Mouse (Mus musculus): ENCODE data around the gene Chst2. TPM values are rescaled to one million over a fixed set of nuclear protein-coding genes. Genes with fewer than 3 reads are reported as not detected.

The Chst2 gene
- polyA plus RNA-seq, 2 experiments: 0.21 to 0.36 TPM

- no peaks in the 10 kb centered on the region for H3K4me1 ChIP-seq (replicated peaks; ENCODE audit: control insufficient read depth in 2 of 2, insufficient read depth in 2 of 2, low read length in 1 of 2)
- no peaks in the 10 kb centered on the region for H3K36me3 ChIP-seq (replicated peaks; ENCODE audit: control insufficient read depth, insufficient read depth, low read depth)
- no peak overlapping the region for H3K9ac ChIP-seq (replicated peaks)
- no peak overlapping the region for H3K27ac ChIP-seq
- ATAC-seq (ENCODE audit: insufficient read depth) (no peak), DNase-seq (ENCODE audit: low read depth in 3 of 3, low spot score in 3 of 3) (no peak)
- 51% methylated on average over 4 of the region's 4 CpGs for WGBS (ENCODE audit: insufficient replicate concordance)
- H3K27me3 ChIP-seq (ENCODE audit: control insufficient read depth, insufficient read depth, low read length): no peaks in the 10 kb centered on the region
- H3K4me3 ChIP-seq (ENCODE audit: insufficient read depth in 1 of 2, low read depth in 2 of 2, low read length in 2 of 2): no peak overlapping the region
- TF ChIP-seq CTCF (IDR thresholded peaks at IDR 0.05; ENCODE audit: low read depth) (no peak), EP300 (IDR thresholded peaks at IDR 0.05; ENCODE audit: low read depth) (no peak)
- H3K4me2 ChIP-seq (ENCODE audit: low read depth): no peak overlapping the region
- no peaks in the 10 kb centered on the region for H3K9me3 ChIP-seq (ENCODE audit: control insufficient read depth, low read length)
Measured at GRCm38 (mm10) chr9:95436294-95436613, 29.7 kb upstream of the Chst2 start.

- H3K9me3 ChIP-seq (ENCODE audit: control insufficient read depth, low read length): no peaks in the 10 kb centered on the region
- no peaks in the 10 kb centered on the region for H3K27me3 ChIP-seq (ENCODE audit: control insufficient read depth, insufficient read depth, low read length)
- no peak overlapping the region for H3K4me2 ChIP-seq (ENCODE audit: low read depth)
- no peaks in the 10 kb centered on the region for H3K4me1 ChIP-seq (replicated peaks; ENCODE audit: control insufficient read depth in 2 of 2, insufficient read depth in 2 of 2, low read length in 1 of 2)
- H3K27ac ChIP-seq: no peak overlapping the region
- no peak overlapping the region for H3K4me3 ChIP-seq (ENCODE audit: insufficient read depth in 1 of 2, low read depth in 2 of 2, low read length in 2 of 2)
- TF ChIP-seq CTCF (IDR thresholded peaks at IDR 0.05; ENCODE audit: low read depth) (no peak), EP300 (IDR thresholded peaks at IDR 0.05; ENCODE audit: low read depth) (no peak)
- DNase-seq (ENCODE audit: low read depth in 3 of 3, low spot score in 3 of 3) (no peak), ATAC-seq (ENCODE audit: insufficient read depth) (no peak)
- 59% methylated on average over 20 of the region's 20 CpGs for WGBS (ENCODE audit: insufficient replicate concordance)
- no peak overlapping the region for H3K9ac ChIP-seq (replicated peaks)
- H3K36me3 ChIP-seq (replicated peaks; ENCODE audit: control insufficient read depth, insufficient read depth, low read depth): no peaks in the 10 kb centered on the region
Measured at GRCm38 (mm10) chr9:95435506-95436293, 29.2 kb upstream of the Chst2 start.

GRCm38 (mm10) chr9:95428277-95428676 lies 21.8 kb upstream of the Chst2 start:
- Histone ChIP-seq H3K4me2 (ENCODE audit: low read depth) (no peak overlapping the region), H3K4me3 (ENCODE audit: insufficient read depth in 1 of 2, low read depth in 2 of 2, low read length in 2 of 2) (no peak overlapping the region), H3K27me3 (ENCODE audit: control insufficient read depth, insufficient read depth, low read length) (no peaks in the 10 kb centered on the region), H3K36me3 (replicated peaks; ENCODE audit: control insufficient read depth, insufficient read depth, low read depth) (no peaks in the 10 kb centered on the region), H3K9ac (replicated peaks) (no peak overlapping the region), H3K4me1 (replicated peaks; ENCODE audit: control insufficient read depth in 2 of 2, insufficient read depth in 2 of 2, low read length in 1 of 2) (no peaks in the 10 kb centered on the region), H3K9me3 (ENCODE audit: control insufficient read depth, low read length) (no peaks in the 10 kb centered on the region), H3K27ac (no peak overlapping the region)
- DNase-seq (ENCODE audit: low read depth in 3 of 3, low spot score in 3 of 3): no peak
- TF ChIP-seq EP300 (IDR thresholded peaks at IDR 0.05; ENCODE audit: low read depth) (no peak), CTCF (IDR thresholded peaks at IDR 0.05; ENCODE audit: low read depth) (no peak)
- WGBS (ENCODE audit: insufficient replicate concordance): 69% methylated on average over 4 of the region's 4 CpGs
- ATAC-seq (ENCODE audit: insufficient read depth): no peak

- no peak overlapping the region for H3K9ac ChIP-seq (replicated peaks)
- DNase-seq (ENCODE audit: low read depth in 3 of 3, low spot score in 3 of 3) (no peak), ATAC-seq (ENCODE audit: insufficient read depth) (no peak)
- TF ChIP-seq CTCF (IDR thresholded peaks at IDR 0.05; ENCODE audit: low read depth) (peak; percentile 3; the same call in 1 of the 2 replicates), EP300 (IDR thresholded peaks at IDR 0.05; ENCODE audit: low read depth) (no peak)
- peaks cover 4% of the 10 kb centered on the region for H3K27me3 ChIP-seq (ENCODE audit: control insufficient read depth, insufficient read depth, low read length)
- no peaks in the 10 kb centered on the region for H3K36me3 ChIP-seq (replicated peaks; ENCODE audit: control insufficient read depth, insufficient read depth, low read depth)
- H3K4me1 ChIP-seq (replicated peaks; ENCODE audit: control insufficient read depth in 2 of 2, insufficient read depth in 2 of 2, low read length in 1 of 2): no peaks in the 10 kb centered on the region
- no peak overlapping the region for H3K4me2 ChIP-seq (ENCODE audit: low read depth)
- H3K4me3 ChIP-seq (ENCODE audit: insufficient read depth in 1 of 2, low read depth in 2 of 2, low read length in 2 of 2): no peak overlapping the region
- H3K27ac ChIP-seq: no peak overlapping the region
- H3K9me3 ChIP-seq (ENCODE audit: control insufficient read depth, low read length): no peaks in the 10 kb centered on the region
Measured at GRCm38 (mm10) chr9:95413911-95414310, 7.4 kb upstream of the Chst2 start.

- Histone ChIP-seq H3K36me3 (replicated peaks; ENCODE audit: control insufficient read depth, insufficient read depth, low read depth) (no peaks in the 10 kb centered on the region), H3K27me3 (ENCODE audit: control insufficient read depth, insufficient read depth, low read length) (peaks cover 21% of the 10 kb centered on the region), H3K9me3 (ENCODE audit: control insufficient read depth, low read length) (no peaks in the 10 kb centered on the region), H3K27ac (no peak overlapping the region), H3K9ac (replicated peaks) (no peak overlapping the region), H3K4me3 (ENCODE audit: insufficient read depth in 1 of 2, low read depth in 2 of 2, low read length in 2 of 2) (no peak overlapping the region), H3K4me2 (ENCODE audit: low read depth) (no peak overlapping the region), H3K4me1 (replicated peaks; ENCODE audit: control insufficient read depth in 2 of 2, insufficient read depth in 2 of 2, low read length in 1 of 2) (no peaks in the 10 kb centered on the region)
- 72% methylated on average over 4 of the region's 4 CpGs for WGBS (ENCODE audit: insufficient replicate concordance)
- TF ChIP-seq CTCF (IDR thresholded peaks at IDR 0.05; ENCODE audit: low read depth) (no peak), EP300 (IDR thresholded peaks at IDR 0.05; ENCODE audit: low read depth) (no peak)
- DNase-seq (ENCODE audit: low read depth in 3 of 3, low spot score in 3 of 3): no peak
- no peak for ATAC-seq (ENCODE audit: insufficient read depth)
Measured at GRCm38 (mm10) chr9:95412047-95412446, 5.5 kb upstream of the Chst2 start.

Data from liver, embryonic 14.5 days (tissue).